Mouse (Mus musculus): Measurements from ENCODE around the gene Gnao1. TPM values are rescaled to one million over a fixed set of nuclear protein-coding genes. Genes with fewer than 3 reads are reported as not detected.

Gene Gnao1
- total RNA-seq, 2 experiments from 2014 or later, result 51.9 to 69.8 TPM

DNA sequence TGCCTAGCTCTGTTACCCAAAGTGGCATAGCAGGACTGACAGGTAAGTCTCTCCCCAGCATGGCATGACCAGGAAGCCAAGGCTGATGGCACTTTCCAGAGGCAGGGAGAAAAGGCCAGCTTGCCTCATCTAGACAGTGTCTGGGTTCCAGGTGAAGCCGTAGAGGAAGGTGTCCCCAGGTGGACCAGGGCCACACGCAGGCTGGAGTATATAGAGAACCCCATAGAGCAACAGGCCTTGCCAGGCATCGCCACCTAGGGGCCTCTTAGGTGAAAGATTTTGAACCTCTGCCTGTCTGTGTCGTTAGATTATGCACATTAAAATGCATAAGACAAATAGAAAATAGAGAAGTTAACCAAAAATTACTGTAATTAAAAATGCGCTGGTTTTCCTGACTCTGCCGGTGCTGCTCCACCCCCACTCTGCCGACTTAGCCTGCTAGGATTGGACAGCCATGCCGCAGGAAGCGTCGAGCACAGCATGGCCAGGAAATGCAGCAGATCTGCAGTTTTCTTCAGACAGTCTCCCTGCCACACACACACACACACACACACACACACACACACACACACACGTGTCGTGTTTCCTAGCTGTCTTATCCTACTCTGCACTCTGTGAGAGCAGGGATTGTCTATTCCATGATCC, 34.2 kb downstream of the Gnao1 start:
- no peak for DNase-seq (ENCODE audit: low spot score in 2 of 2)

DNA sequence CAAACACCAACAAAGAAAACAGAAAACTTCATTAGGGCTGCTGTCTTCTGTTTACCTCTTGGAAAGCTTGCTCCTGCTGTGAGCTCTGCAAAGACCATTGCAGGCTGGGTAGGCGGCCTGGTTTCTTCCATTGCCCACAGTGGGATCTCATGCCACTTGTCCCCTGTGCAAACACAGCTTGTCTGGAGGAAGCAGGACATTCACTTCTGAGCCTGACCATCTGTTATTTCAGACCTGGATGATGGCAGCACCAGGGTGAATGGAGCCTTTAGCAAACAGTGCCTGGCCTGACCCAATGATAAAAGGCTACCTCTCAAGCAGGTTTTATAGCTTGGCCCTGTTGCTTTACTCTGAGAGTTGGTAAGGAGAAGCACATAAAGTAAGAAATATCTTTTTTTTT, 35.4 kb downstream of the Gnao1 start:
- DNase-seq (ENCODE audit: low spot score in 2 of 2), result no peak

DNA sequence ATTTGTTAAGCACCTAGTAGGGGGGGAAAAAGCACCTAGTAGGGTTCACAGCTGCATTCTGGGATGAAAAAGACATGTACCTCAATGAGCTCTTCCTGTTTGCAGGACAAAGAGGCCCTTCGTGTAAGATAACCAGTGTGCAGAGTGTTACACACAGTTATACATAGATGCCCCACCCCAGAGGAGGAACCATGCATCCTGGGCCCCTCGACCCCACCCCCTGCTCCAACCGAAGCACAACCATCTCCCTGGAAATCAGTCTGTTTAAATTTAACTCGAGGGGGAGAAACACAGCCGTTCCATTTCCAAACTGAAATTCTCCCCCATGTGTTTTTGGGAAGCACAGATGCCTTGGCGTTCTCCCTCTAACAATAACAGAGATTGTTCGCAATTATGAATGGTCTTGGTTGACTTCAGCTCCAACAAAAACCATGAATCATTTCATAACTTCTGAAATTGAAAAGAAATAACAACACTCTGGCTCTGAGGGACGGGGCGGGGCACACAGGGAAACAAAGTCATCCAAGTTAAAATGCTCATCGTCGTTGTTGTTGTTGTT, 42.4 kb downstream of the Gnao1 start:
- no peak for DNase-seq (ENCODE audit: low spot score in 2 of 2)

DNA sequence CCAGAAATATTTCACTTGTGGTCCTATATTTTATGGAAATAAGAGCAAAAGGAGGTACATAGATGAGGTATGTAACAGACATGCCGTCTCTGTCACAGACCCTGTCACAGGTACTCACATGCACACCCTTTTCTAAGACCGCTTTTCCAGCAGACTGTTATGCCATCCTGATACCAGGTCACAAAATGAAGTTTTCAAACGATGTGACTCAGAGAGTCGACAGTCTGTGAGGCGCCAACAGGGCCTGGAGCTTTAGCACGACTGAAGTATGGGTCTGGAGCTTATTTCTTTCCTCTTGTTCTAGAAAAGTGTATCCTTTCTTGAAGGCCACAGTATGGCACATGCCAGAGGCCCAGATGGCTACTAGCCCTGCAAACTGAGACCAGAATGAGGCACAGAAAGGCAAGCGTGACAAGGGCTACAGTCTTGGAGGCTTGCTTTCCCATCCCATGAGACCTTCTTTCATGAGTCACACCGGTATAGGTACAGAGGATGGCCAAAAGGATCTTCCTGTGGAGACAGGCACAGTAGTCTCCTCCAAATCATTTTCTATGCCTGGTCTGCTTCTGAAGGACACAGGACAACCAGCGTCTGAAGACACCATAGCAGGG, 43.2 kb downstream of the Gnao1 start:
- no peak for DNase-seq (ENCODE audit: low spot score in 2 of 2)

DNA sequence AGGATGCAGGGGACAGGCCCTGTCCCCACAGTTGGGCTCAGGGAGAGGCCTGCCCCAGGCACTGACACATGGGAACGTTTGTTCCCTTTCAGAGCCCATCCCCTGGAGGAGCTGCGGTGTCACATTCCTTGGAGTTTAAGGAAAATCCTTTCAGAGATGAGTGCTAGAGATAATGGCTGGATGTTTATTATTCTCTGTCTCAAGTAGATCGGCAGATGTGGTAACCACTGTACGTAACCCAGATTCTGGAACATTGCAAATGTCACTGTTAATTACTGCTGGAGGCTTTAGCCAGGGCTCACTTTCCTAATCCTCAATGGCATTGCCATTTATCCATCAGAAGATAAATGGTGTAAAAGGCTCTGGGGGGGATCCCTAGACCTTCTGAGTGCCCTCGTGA, 44.9 kb downstream of the Gnao1 start:
- no peak for DNase-seq (ENCODE audit: low spot score in 2 of 2)

DNA sequence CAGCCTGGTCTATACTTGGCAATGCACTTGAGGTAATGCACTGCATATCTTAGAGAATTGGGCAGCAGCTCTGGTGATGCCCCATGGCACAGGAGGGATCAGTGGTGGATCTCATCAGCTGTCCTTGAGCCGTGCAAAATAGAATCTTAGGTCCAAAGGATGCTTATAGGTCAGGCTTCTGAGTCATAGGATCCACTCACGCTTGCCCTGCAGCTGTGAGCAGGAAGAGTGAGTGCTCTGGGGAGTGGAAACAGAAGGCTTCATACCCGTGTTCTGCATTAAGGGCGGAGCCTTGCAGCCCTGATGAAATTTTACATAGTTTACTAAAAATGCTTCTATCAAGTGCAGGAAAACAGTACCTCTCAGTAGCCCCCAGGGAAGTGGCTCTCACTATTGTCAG, 45.5 kb downstream of the Gnao1 start:
- no peak for DNase-seq (ENCODE audit: low spot score in 2 of 2)

DNA sequence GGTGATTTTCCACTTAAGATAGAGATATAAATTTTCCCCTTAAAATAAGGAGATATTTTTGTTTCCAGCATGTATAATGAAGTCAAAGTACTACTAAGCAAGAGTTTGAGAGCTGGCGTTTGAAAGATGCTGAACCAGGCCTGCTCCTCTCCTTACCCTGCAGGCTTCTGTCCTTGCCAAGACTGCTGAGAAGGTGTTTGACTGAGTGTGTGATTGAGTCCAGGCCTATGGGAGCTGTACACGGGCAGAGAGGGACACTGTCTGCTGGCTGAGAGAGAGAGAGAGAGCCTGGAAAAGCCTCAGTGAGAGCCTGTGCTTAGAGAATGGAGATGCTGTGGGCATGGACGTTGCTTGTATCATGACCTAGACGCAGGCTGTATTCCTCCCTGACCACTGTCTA, 47.4 kb downstream of the Gnao1 start:
- DNase-seq (ENCODE audit: low spot score in 2 of 2), result no peak

DNA sequence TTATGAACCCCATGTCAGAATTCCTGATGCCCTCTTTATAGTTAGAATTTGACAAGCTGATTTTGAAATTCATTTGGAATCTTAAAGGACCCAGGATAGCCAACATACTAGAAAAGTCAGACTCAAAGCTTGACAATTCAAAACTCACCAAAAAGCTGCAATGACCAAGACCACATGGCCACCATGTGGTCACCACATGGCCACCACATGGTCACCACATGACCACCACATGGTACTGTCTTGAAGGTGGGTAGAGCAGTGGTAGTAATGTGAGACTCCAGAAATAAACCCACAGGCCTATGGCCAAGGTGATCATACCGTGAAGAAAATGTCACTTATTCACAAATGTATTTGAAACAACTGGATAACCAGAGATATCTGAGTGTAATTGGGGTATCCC, 48.5 kb downstream of the Gnao1 start:
- DNase-seq (ENCODE audit: low spot score in 2 of 2), result no peak

DNA sequence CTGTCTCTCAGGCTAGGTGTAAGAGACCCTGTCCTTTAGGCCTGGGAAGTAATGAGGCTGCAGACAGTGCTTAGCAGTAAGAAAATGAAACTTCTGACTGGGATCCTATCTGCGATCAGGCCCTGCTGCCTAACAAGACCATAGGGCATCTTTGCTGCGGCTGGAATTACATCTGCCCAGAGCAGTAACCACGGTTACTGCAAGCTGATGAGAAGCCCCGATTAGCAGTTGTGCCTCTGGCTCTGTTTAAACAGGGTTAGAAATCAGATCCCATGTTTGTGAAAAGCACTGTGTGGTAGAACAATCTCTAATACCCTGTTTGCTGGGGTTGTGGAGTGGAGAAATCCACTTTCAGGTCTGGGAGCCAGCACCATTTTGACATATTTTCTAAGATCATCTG, 50.3 kb downstream of the Gnao1 start:
- no peak for DNase-seq (ENCODE audit: low spot score in 2 of 2)

DNA sequence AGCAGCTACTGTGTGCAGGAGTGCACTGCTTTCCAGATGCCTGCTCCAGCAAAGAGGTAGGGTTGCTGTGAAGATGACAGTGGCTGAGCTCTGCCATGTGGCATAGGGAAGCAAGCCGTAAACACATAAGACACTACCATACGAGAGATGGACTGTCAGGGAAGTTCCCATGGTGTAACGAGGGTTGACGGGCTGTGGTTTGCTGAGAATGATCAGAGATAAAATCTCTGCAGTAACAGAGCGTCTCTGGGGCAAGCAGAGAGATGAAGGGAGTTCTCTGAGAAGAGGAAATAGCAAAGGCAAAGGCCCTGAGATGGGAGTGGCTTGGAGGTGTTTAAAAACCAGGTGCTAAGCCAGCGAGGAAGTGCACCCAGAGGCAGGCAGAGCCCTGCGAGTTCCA, 54.3 kb downstream of the Gnao1 start:
- no peak for DNase-seq (ENCODE audit: low spot score in 2 of 2)

DNA sequence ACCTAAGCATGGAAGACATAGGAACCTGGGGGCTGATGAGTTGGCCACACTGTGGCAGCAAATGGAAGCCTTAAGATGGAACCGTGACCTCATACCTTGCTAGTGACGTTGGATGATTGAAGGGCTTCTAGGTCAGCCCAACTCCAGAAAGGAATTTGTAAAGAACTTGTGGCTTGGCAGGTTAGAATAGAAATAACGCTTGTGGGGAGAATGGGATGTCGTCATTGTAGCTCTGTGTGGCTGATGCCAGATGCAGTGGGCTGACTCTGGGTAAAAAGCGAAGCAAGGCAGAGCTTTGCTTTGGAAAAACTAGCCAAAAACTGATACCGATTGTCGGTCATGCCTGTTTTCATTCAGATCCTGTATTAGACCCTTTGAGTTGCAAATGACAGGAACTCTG, 56.5 kb downstream of the Gnao1 start:
- DNase-seq (ENCODE audit: low spot score in 2 of 2), result no peak

DNA sequence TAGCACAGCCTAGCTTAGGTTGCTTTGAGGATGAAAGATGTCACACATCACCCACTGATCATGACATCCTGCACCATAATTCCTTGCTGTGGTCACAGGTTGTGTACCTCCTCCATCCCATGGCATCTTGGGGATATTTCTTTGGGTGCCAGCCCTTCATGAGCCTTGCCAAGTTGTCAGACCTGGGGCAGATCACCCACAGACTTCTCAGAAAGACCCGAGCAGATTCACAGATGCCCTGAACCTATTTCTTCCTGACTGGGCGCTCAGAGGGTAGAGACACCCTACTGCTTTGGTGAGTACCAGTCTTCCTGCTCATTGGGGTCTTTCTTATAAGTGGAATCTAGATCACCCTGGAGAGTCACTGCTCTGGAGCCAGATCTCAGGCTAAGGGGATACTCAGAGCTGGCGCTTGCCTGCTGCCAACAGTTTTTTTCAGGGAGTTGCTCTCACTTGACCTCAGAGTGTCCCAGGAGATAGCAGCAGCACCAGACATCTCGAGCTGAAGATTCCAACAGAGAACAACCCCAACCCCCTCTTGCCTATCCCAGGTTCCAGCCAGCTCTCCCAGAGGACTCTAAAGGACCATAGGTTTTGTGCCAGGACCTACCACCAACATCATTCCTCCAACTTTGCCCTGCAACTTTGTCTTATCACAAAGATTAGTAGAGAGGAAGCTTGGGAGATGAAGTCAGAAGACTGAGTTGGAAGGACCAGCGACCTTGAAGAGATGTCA, 58.9 kb downstream of the Gnao1 start:
- DNase-seq (ENCODE audit: low spot score in 2 of 2), result no peak

DNA sequence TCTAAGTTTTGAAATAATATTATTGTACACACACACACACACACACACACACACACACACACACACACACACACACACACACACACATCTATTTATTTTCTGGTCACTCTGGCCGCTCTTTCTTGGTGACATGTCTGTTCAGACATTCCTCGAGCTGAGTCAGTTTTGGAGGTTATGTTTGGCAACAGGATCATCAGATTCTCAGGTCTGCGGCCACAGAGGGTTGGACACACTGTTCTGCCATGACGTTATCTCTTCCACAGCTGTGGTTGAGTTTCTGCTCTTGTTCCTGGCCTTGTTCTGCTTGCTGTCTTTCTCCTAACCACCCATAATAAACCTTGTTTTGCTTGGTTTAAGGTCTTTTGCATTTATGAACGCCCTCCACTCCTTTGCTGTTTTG, 61.5 kb downstream of the Gnao1 start:
- no peak for DNase-seq (ENCODE audit: low spot score in 2 of 2)

DNA sequence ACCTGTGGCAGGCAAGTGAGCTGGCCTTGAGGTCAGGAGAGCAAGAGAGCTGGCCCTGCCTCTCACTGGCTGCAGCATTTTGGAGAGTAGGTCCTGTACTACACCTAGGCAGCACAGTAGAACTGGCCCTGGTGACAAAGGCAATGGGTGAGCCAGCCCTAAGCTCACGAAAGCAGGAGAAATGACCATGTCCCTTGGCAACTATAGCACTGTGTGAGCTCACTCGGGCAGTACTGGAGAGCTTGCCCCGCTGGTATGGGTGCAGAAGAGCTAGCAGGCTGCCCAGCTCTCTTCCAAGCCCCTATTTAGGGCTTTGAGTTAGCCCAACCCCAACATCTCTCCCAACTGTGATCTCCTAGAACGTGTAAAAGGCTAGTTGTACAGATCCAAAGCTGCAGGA, 68.6 kb downstream of the Gnao1 start:
- no peak for DNase-seq (ENCODE audit: low spot score in 2 of 2)

DNA sequence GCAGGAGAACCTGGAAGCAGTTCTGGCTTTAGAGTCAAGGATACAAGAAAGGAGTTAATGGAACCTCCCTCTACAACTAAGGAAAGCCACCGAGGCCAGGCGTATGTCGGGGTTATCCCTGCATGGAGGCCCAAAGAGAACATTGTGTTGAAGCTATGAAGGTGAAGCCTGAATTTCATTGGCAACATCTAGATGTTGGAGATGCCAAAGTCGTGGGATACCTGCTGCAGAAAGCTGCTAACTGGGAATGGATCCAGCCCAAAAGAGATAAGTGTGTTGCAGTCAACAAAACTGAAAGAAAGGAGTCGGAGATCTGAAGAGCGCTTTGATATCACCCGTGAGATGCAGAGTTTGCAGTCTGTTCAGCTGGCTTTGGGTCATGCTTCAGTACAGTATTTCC, 70.2 kb downstream of the Gnao1 start:
- DNase-seq (ENCODE audit: low spot score in 2 of 2), result no peak

DNA sequence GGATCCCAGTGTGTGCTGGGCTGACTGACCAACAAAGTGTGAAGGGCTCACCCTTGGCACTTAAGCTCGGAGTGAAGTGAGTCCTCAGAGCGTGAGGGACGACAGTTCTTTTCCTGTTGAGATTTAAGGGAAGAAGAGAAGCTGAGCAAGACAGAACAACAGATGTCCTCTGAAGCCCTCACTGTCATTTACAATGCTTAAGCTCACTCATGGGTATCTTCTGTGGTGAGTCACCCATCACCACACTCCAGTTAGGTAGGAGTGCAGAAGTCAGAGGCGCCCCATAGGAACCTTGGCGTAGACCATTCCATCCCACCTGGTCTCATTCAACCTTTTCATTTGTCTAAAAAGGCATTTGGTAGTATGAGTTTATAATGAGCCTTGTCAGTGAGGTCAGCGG, 71.6 kb downstream of the Gnao1 start:
- no peak for DNase-seq (ENCODE audit: low spot score in 2 of 2)

DNA sequence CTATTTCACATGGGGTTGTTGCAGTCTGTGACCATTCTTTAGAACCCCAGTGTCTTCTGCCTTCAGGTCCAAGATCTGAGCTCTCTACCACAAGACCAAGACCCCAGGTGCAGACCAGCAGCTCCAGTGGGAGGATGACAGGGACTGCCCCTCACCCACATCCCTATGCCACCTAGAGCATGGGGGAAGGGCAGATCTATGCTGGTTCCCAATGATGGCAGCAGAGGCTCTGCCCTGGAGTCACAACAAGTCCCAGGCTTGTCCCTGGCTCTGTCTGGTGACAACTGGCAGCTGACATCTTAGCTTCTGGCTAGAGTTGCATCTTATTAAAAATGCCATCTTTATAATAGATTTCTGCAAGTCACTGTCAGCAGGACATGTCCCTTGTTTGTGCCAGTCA, 73.5 kb downstream of the Gnao1 start:
- DNase-seq (ENCODE audit: low spot score in 2 of 2), result no peak

DNA sequence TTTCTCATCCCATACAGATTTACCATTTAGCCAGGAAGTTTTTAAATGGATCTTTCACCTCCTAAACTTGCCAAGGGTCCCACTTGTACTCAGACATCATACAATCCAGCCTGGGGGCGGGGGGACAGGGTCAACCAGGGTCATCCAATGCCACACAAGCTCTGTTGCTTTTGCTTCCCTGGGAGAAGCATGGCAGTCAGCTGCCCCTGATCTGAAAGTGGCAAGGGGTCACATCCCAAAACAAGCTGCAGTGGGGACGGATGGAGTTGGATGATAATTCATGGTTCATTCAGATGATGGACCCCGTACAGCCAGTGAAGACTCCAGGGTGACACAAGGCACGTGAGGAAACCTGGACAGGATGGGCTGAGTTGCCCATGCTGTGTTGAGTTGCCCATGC, 74.0 kb downstream of the Gnao1 start:
- DNase-seq (ENCODE audit: low spot score in 2 of 2), result no peak

DNA sequence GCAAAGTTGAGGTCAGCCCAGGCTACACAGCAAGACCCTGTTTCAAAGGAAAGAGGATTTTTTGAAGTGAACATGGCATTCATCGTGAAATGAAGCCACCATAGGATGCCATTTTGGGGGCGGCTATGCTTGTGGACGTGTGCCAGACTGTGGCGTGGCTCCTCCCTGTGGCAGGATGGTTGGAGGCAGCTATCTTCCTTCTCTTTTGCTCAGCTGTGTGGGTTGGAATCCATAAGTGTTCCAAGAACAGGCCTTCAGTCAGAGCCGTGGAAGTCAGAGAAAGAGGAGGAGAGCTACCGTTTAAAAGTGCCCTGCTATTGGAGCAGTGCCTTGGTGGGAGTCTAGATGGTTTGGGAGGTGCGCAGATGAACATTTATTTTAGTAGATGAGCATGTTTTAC, 74.5 kb downstream of the Gnao1 start:
- no peak for DNase-seq (ENCODE audit: low spot score in 2 of 2)

DNA sequence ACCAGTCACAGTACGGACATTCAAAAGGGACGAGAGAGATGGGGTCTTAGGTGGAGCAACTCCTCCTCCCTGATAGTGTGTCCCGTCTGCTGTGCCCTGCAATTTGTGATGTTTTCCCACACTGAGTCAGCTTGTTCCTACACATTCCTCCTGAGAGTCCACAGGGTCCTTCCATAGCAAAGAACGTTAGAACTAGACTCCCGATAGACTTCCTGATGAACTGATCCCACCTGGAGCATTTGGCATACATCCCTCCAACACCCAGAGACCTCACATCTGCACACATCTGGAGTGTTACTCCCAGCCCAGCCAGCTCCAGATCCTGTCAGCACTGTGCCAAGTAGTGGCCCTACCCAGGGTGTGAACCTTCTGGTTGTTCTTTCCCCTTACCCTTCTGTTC, 76.4 kb downstream of the Gnao1 start:
- DNase-seq (ENCODE audit: low spot score in 2 of 2), result no peak

DNA sequence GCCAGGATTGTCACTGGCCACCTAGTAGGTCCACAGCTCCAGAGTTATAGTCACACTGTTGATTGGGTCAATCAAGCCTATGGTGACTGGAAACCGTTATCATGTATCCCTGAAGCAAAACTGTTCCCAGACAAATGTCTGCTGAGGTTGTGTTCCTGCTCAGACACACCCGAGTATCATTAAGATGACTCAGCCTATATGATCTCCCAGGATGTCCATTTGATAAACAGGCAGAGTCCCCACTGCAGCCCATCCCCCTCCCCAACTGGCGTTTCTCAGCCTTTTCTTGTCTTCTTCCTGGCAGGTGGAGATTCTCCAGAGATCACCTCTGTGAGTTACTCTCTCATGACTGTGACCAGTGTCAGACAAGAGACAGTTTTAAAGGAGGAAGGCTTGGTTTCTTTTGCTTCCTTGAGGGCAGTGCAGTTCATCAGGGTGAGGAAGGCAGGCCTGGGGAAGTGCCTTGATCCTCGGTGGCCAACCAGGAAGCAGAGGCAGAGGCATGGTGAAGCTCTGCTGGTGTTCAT, 78.4 kb downstream of the Gnao1 start:
- DNase-seq (ENCODE audit: low spot score in 2 of 2), result no peak
